Mouse (Mus musculus) layer of hippocampus, adult 2 months (tissue): ENCODE results near the gene Uhrf1. TPM values are rescaled to one million over a fixed set of nuclear protein-coding genes. Genes with fewer than 3 reads are reported as not detected.
A peak's percentile ranks its signal among the peaks of the same experiment; 100 is the strongest.

Experiments used
- DNase-seq, 2 experiments: peaks; one replicate each; pipeline ENCODE4 v3.0.0; 2022; ENCODE audit warnings: low spot score in 2 of 2
- H3K27ac ChIP-seq: fragments of 200-600 bp; 2 replicates; pipeline ENCODE4 v1.8.1; 2022
- H3K4me3 ChIP-seq: fragments of 200-600 bp; 2 replicates; pipeline ENCODE4 v1.8.1; 2022; ENCODE audit warnings: mild to moderate bottlenecking
- CTCF ChIP-seq: fragments of 200-600 bp; conservative IDR thresholded peaks from 2 replicates; pipeline ENCODE4 v1.8.1; 2022; ENCODE audit warnings: antibody characterized with exemption, mild to moderate bottlenecking, moderate library complexity
- total RNA-seq, 2 experiments: library from RNA; stranded (reverse); gene quantifications; 2 replicates each; pipeline ENCODE4 v1.2.3; 2021

The Uhrf1 gene
- total RNA-seq, 2 experiments from 2014 or later, result 1.7 to 2.1 TPM

GRCm38 (mm10) chr17:56309191-56309945 is 6.2 kb downstream of the Uhrf1 start:
- no peak for DNase-seq
- no peak; the same call in 1 of the 2 replicates for TF ChIP-seq CTCF
- Histone ChIP-seq H3K4me3 (no peak overlapping the region), H3K27ac (no peak overlapping the region)

GRCm38 (mm10) chr17:56324419-56324818 is 21.3 kb downstream of the Uhrf1 start:
- Histone ChIP-seq H3K4me3 (no peak overlapping the region), H3K27ac (no peak overlapping the region)
- TF ChIP-seq CTCF, result no peak
- DNase-seq, result no peak

GRCm38 (mm10) chr17:56325450-56326152 is 22.5 kb downstream of the Uhrf1 start, which contains the start of gene Kdm4b:
TSS of gene Kdm4b (plus strand) at chr17:56326062.
- peak; percentile 98 to 100 for DNase-seq

GRCm38 (mm10) chr17:56326153-56327147 is 23.3 kb downstream of the Uhrf1 start:
- no peak; the same call in 1 of the 2 replicates for TF ChIP-seq CTCF
- Histone ChIP-seq H3K4me3 (peak overlapping the region; percentile 80), H3K27ac (peak overlapping the region; percentile 93)
- DNase-seq, result no peak

More at GRCm38 (mm10) chr17:56325450-56326152, 22.5 kb downstream of the Uhrf1 start, which contains the start of gene Kdm4b:
- Histone ChIP-seq H3K4me3 (peak within 1 kb of the TSS; percentile 80), H3K27ac (peak within 1 kb of the TSS; percentile 93)
- no peak for TF ChIP-seq CTCF

- DNase-seq, result no peak
- TF ChIP-seq CTCF, result no peak
- no peak overlapping the region for H3K4me3 ChIP-seq
- no peak overlapping the region for H3K27ac ChIP-seq
Observed at GRCm38 (mm10) chr17:56329267-56329666, 26.1 kb downstream of the Uhrf1 start.

- TF ChIP-seq CTCF, result peak; percentile 42
- no peak overlapping the region for H3K4me3 ChIP-seq
- H3K27ac ChIP-seq, result peak overlapping the region; percentile 28; the same call in 1 of the 2 replicates
- no peak for DNase-seq
Observed at GRCm38 (mm10) chr17:56330345-56330744, 27.2 kb downstream of the Uhrf1 start.

GRCm38 (mm10) chr17:56331256-56331655 is 28.1 kb downstream of the Uhrf1 start:
- Histone ChIP-seq H3K4me3 (no peak overlapping the region), H3K27ac (no peak overlapping the region; the same call in 1 of the 2 replicates)
- no peak for DNase-seq
- no peak for TF ChIP-seq CTCF

GRCm38 (mm10) chr17:56332987-56333386 is 29.9 kb downstream of the Uhrf1 start:
- H3K4me3 ChIP-seq, result no peak overlapping the region
- peak; percentile 59; the same call in 1 of the 2 replicates for TF ChIP-seq CTCF
- no peak overlapping the region for H3K27ac ChIP-seq
- DNase-seq, result no peak

GRCm38 (mm10) chr17:56337190-56337589 is 34.1 kb downstream of the Uhrf1 start:
- peak; percentile 82 for TF ChIP-seq CTCF
- Histone ChIP-seq H3K27ac (no peak overlapping the region; the same call in 1 of the 2 replicates), H3K4me3 (no peak overlapping the region)
- peak in 1 of 2 experiments; percentile 55 for DNase-seq

GRCm38 (mm10) chr17:56337791-56338190 is 34.7 kb downstream of the Uhrf1 start:
- DNase-seq, result no peak
- H3K27ac ChIP-seq, result no peak overlapping the region
- TF ChIP-seq CTCF, result no peak
- no peak overlapping the region for H3K4me3 ChIP-seq

GRCm38 (mm10) chr17:56338909-56339308 is 35.8 kb downstream of the Uhrf1 start:
- Histone ChIP-seq H3K4me3 (no peak overlapping the region), H3K27ac (no peak overlapping the region)
- peak; percentile 76 for TF ChIP-seq CTCF
- no peak for DNase-seq

- no peak for DNase-seq
- no peak for TF ChIP-seq CTCF
- no peak overlapping the region for H3K4me3 ChIP-seq
- H3K27ac ChIP-seq, result peak overlapping the region; percentile 39; the same call in 1 of the 2 replicates
Observed at GRCm38 (mm10) chr17:56340717-56341116, 37.6 kb downstream of the Uhrf1 start.
